Mouse (Mus musculus): Measurements from ENCODE around the gene Syt16.

The Syt16 gene

GRCm38 (mm10) chr12:74315221-74315620 lies 317.8 kb downstream of the Syt16 start:
- DNase-seq (ENCODE audit: low read depth, low spot score): no peak

GRCm38 (mm10) chr12:74316344-74316973 lies 319.0 kb downstream of the Syt16 start, which contains the start of gene Gm11042:
Gm11042 (minus strand) TSS chr12:74316394.
- no peak for DNase-seq (ENCODE audit: low read depth, low spot score)

GRCm38 (mm10) chr12:74316989-74317759 lies 319.7 kb downstream of the Syt16 start:
- peak; percentile 76 for DNase-seq (ENCODE audit: low read depth, low spot score)

GRCm38 (mm10) chr12:74320318-74320717 lies 322.9 kb downstream of the Syt16 start:
- DNase-seq (ENCODE audit: low read depth, low spot score): peak; percentile 40

- DNase-seq (ENCODE audit: low read depth, low spot score): no peak
These were observed 324.5 kb downstream of the Syt16 start for GRCm38 (mm10) chr12:74321981-74322380.
